Mouse (Mus musculus): ENCODE measurements at regions not wholly inside any gene's neighbourhood (a gene's known extent, or its start where the extent isn't known, plus 50 kb on each side); places are given as distances from the start of the nearest gene placed in this dataset.

- no peak overlapping the region for H3K4me3 ChIP-seq (replicated peaks; ENCODE audit: low read depth, low read length)
- H3K9me3 ChIP-seq (replicated peaks; ENCODE audit: low read length): no peaks in the 10 kb centered on the region
- H3K4me2 ChIP-seq (ENCODE audit: low read length): no peak overlapping the region
- H3K27me3 ChIP-seq (ENCODE audit: insufficient read depth, low read length): no peaks in the 10 kb centered on the region
- no peak for ATAC-seq (replicated peaks; ENCODE audit: low FRiP score, low read depth)
- H3K9ac ChIP-seq (ENCODE audit: low read depth, low read length): no peak overlapping the region
- no peaks in the 10 kb centered on the region for H3K36me3 ChIP-seq (ENCODE audit: insufficient read depth, low read length)
- TF ChIP-seq CTCF (IDR thresholded peaks at IDR 0.05; ENCODE audit: low read depth): no peak
- DNase-seq (ENCODE audit: low spot score): no peak
- H3K4me1 ChIP-seq (replicated peaks; ENCODE audit: insufficient read depth, low read length): no peaks in the 10 kb centered on the region
- 28% methylated on average over 2 of the region's 2 CpGs for WGBS
- H3K27ac ChIP-seq: no peak overlapping the region
Observed at GRCm38 (mm10) chr12:14088960-14089359, 62.9 kb downstream of the Fam84a start.

GRCm38 (mm10) chr12:14082771-14083170 lies 69.1 kb downstream of the Fam84a start:
- H3K9ac ChIP-seq (ENCODE audit: low read depth, low read length): no peak overlapping the region
- no peak for TF ChIP-seq CTCF (IDR thresholded peaks at IDR 0.05; ENCODE audit: low read depth)
- no peaks in the 10 kb centered on the region for H3K4me1 ChIP-seq (replicated peaks; ENCODE audit: insufficient read depth, low read length)
- 86% methylated on average over 3 of the region's 3 CpGs for whole genome bisulfite sequencing
- H3K9me3 ChIP-seq (replicated peaks; ENCODE audit: low read length): no peaks in the 10 kb centered on the region
- ATAC-seq (replicated peaks; ENCODE audit: low FRiP score, low read depth) (no peak), DNase-seq (ENCODE audit: low spot score) (no peak)
- H3K27ac ChIP-seq: no peak overlapping the region
- no peak overlapping the region for H3K4me3 ChIP-seq (replicated peaks; ENCODE audit: low read depth, low read length)
- H3K4me2 ChIP-seq (ENCODE audit: low read length): no peak overlapping the region
- H3K36me3 ChIP-seq (ENCODE audit: insufficient read depth, low read length): no peaks in the 10 kb centered on the region
- H3K27me3 ChIP-seq (ENCODE audit: insufficient read depth, low read length): no peaks in the 10 kb centered on the region

- H3K9me3 ChIP-seq (replicated peaks; ENCODE audit: low read length): no peaks in the 10 kb centered on the region
- H3K4me1 ChIP-seq (replicated peaks; ENCODE audit: insufficient read depth, low read length): no peaks in the 10 kb centered on the region
- no peak for ATAC-seq (replicated peaks; ENCODE audit: low FRiP score, low read depth)
- no peak for TF ChIP-seq CTCF (IDR thresholded peaks at IDR 0.05; ENCODE audit: low read depth)
- no peak overlapping the region for H3K9ac ChIP-seq (ENCODE audit: low read depth, low read length)
- H3K4me2 ChIP-seq (ENCODE audit: low read length): no peak overlapping the region
- DNase-seq (ENCODE audit: low spot score): no peak
- no peaks in the 10 kb centered on the region for H3K36me3 ChIP-seq (ENCODE audit: insufficient read depth, low read length)
- H3K27me3 ChIP-seq (ENCODE audit: insufficient read depth, low read length): no peaks in the 10 kb centered on the region
- no peak overlapping the region for H3K27ac ChIP-seq
- WGBS: 80% methylated on average over 1 of the region's 1 CpGs
- no peak overlapping the region for H3K4me3 ChIP-seq (replicated peaks; ENCODE audit: low read depth, low read length)
Observed at GRCm38 (mm10) chr12:14079892-14080291, 72.0 kb downstream of the Fam84a start.

GRCm38 (mm10) chr12:14069049-14069448 lies 82.8 kb downstream of the Fam84a start:
- WGBS: 72% methylated on average over 4 of the region's 4 CpGs
- DNase-seq (ENCODE audit: low spot score): no peak
- H3K27ac ChIP-seq: no peak overlapping the region

GRCm38 (mm10) chr12:14065401-14065800 lies 86.5 kb downstream of the Fam84a start:
- 55% methylated on average over 3 of the region's 3 CpGs for WGBS
- Histone ChIP-seq H3K4me3 (replicated peaks; ENCODE audit: low read depth, low read length) (no peak overlapping the region), H3K9me3 (replicated peaks; ENCODE audit: low read length) (no peaks in the 10 kb centered on the region), H3K9ac (ENCODE audit: low read depth, low read length) (no peak overlapping the region), H3K27ac (no peak overlapping the region), H3K27me3 (ENCODE audit: insufficient read depth, low read length) (no peaks in the 10 kb centered on the region), H3K36me3 (ENCODE audit: insufficient read depth, low read length) (no peaks in the 10 kb centered on the region), H3K4me2 (ENCODE audit: low read length) (no peak overlapping the region), H3K4me1 (replicated peaks; ENCODE audit: insufficient read depth, low read length) (no peaks in the 10 kb centered on the region)
- TF ChIP-seq CTCF (IDR thresholded peaks at IDR 0.05; ENCODE audit: low read depth): no peak
- ATAC-seq (replicated peaks; ENCODE audit: low FRiP score, low read depth): no peak
- peak; percentile 63 for DNase-seq (ENCODE audit: low spot score)

More at GRCm38 (mm10) chr12:14069049-14069448, 82.8 kb downstream of the Fam84a start:
- no peaks in the 10 kb centered on the region for H3K27me3 ChIP-seq (ENCODE audit: insufficient read depth, low read length)
- no peak overlapping the region for H3K4me3 ChIP-seq (replicated peaks; ENCODE audit: low read depth, low read length)
- no peaks in the 10 kb centered on the region for H3K36me3 ChIP-seq (ENCODE audit: insufficient read depth, low read length)
- no peak for TF ChIP-seq CTCF (IDR thresholded peaks at IDR 0.05; ENCODE audit: low read depth)
- no peaks in the 10 kb centered on the region for H3K4me1 ChIP-seq (replicated peaks; ENCODE audit: insufficient read depth, low read length)
- H3K9me3 ChIP-seq (replicated peaks; ENCODE audit: low read length): no peaks in the 10 kb centered on the region
- H3K4me2 ChIP-seq (ENCODE audit: low read length): no peak overlapping the region
- no peak overlapping the region for H3K9ac ChIP-seq (ENCODE audit: low read depth, low read length)
- ATAC-seq (replicated peaks; ENCODE audit: low FRiP score, low read depth): no peak

GRCm38 (mm10) chr12:14063276-14063675 lies 88.6 kb downstream of the Fam84a start:
- no peak overlapping the region for H3K4me2 ChIP-seq (ENCODE audit: low read length)
- no peaks in the 10 kb centered on the region for H3K9me3 ChIP-seq (replicated peaks; ENCODE audit: low read length)
- no peak for TF ChIP-seq CTCF (IDR thresholded peaks at IDR 0.05; ENCODE audit: low read depth)
- DNase-seq (ENCODE audit: low spot score) (no peak), ATAC-seq (replicated peaks; ENCODE audit: low FRiP score, low read depth) (no peak)
- no peak overlapping the region for H3K4me3 ChIP-seq (replicated peaks; ENCODE audit: low read depth, low read length)
- 80% methylated on average over 4 of the region's 4 CpGs for WGBS
- H3K27ac ChIP-seq: no peak overlapping the region
- no peaks in the 10 kb centered on the region for H3K4me1 ChIP-seq (replicated peaks; ENCODE audit: insufficient read depth, low read length)
- no peak overlapping the region for H3K9ac ChIP-seq (ENCODE audit: low read depth, low read length)
- no peaks in the 10 kb centered on the region for H3K27me3 ChIP-seq (ENCODE audit: insufficient read depth, low read length)
- no peaks in the 10 kb centered on the region for H3K36me3 ChIP-seq (ENCODE audit: insufficient read depth, low read length)

- no peak overlapping the region for H3K4me2 ChIP-seq (ENCODE audit: low read length)
- no peaks in the 10 kb centered on the region for H3K9me3 ChIP-seq (replicated peaks; ENCODE audit: low read length)
- TF ChIP-seq CTCF (IDR thresholded peaks at IDR 0.05; ENCODE audit: low read depth): no peak
- H3K9ac ChIP-seq (ENCODE audit: low read depth, low read length): no peak overlapping the region
- H3K4me3 ChIP-seq (replicated peaks; ENCODE audit: low read depth, low read length): no peak overlapping the region
- H3K27me3 ChIP-seq (ENCODE audit: insufficient read depth, low read length): no peaks in the 10 kb centered on the region
- H3K4me1 ChIP-seq (replicated peaks; ENCODE audit: insufficient read depth, low read length): no peaks in the 10 kb centered on the region
- H3K36me3 ChIP-seq (ENCODE audit: insufficient read depth, low read length): no peaks in the 10 kb centered on the region
- H3K27ac ChIP-seq: no peak overlapping the region
- ATAC-seq (replicated peaks; ENCODE audit: low FRiP score, low read depth) (no peak), DNase-seq (ENCODE audit: low spot score) (peak; percentile 27)
- WGBS: 27% methylated on average over 4 of the region's 4 CpGs
Observed at GRCm38 (mm10) chr12:14056116-14056515, 95.7 kb downstream of the Fam84a start.

Data from kidney, postnatal 0 days (tissue).